Mouse (Mus musculus) midbrain, embryonic 13.5 days (tissue): ENCODE measurements at regions not wholly inside any gene's neighbourhood (a gene's known extent, or its start where the extent isn't known, plus 50 kb on each side); places are given as distances from the start of the nearest gene placed in this dataset.

Experiments
- ATAC-seq: fragments of 200-750 bp; cut with Nextera tagmentation; 2 replicates; pipeline ENCODE4 v1.8.0; 2017; ENCODE audit warnings: mild to moderate bottlenecking, moderate TSS enrichment, moderate library complexity
- H3K27ac ChIP-seq: fragments of 300-500 bp; sonication (generic); 2 replicates; pipeline ENCODE4 v1.5.1; 2015; ENCODE audit warnings: inconsistent platforms, mild to moderate bottlenecking, moderate library complexity
- H3K27me3 ChIP-seq: fragments of 300-500 bp; sonication (generic); 2 replicates; pipeline ENCODE4 v1.6.1; 2015; ENCODE audit warnings: mild to moderate bottlenecking, inconsistent platforms
- H3K36me3 ChIP-seq: fragments of 300-500 bp; sonication (generic); 2 replicates; pipeline ENCODE4 v1.6.1; 2015; ENCODE audit warnings: mild to moderate bottlenecking, inconsistent platforms
- H3K4me1 ChIP-seq: fragments of 300-500 bp; sonication (generic); replicated peaks from 2 replicates; pipeline ENCODE4 v1.6.1; 2015; ENCODE audit warnings: inconsistent platforms
- H3K4me2 ChIP-seq: fragments of 300-500 bp; sonication (generic); replicated peaks from 2 replicates; pipeline ENCODE4 v1.6.1; 2015; ENCODE audit warnings: moderate library complexity, mild to moderate bottlenecking, inconsistent platforms
- H3K4me3 ChIP-seq: fragments of 300-500 bp; sonication (generic); replicated peaks from 2 replicates; pipeline ENCODE4 v1.5.1; 2015; ENCODE audit warnings: mild to moderate bottlenecking, inconsistent platforms
- H3K9ac ChIP-seq: fragments of 300-500 bp; sonication (generic); replicated peaks from 2 replicates; pipeline ENCODE4 v1.6.1; 2015; ENCODE audit warnings: mild to moderate bottlenecking, inconsistent platforms
- H3K9me3 ChIP-seq: fragments of 300-500 bp; sonication (generic); 2 replicates; pipeline ENCODE4 v1.6.1; 2016; ENCODE audit warnings: mild to moderate bottlenecking, inconsistent platforms
- WGBS: fragments of 180-500 bp; shearing (Covaris S2); methylation state at CpG from one replicate; pipeline ENCODE4 v1.1.7; 2015; 5-methylcytosine and 5-hydroxymethylcytosine counted together

DNA sequence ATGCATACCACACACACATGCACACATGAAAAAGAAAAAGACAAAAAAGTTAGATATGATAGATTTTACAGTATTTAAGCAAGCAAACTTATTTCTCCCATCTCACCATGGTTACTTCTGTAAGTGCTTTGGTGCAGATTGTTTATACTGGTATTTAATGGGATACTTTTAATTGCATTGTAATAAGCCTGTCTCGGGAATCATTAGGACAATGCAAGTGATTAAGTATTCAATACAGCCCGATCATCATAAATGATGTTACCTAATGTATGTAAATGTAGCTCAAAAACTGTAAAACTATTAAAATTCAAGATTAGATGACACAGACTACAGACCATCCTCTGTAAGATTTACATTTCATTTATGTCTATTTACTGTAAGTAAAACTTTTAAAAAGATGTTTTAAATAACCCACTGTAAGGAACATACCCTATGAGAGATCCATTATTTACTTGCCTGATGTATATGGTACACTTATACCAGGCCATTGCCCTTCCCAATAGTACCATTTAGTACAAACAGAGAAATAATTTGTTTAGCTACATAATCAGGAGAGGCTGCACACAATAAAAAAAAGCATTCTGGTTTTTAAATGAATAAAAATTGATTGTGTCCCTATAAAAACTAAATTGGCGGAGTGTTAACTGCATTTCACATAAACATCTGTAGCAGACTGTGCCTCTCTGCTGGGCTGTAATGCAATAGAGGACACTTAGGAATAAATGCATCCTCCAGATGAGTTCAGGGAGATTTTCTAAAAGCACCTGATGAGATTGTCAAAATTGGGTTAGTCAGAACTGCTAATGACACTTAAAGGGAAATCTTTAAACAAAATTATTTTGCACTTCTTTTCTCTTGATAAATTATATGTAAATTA lies 1722.9 kb downstream of the 4930444P10Rik start:
- H3K4me1 ChIP-seq = no peaks in the 10 kb centered on the region
- H3K36me3 ChIP-seq = no peaks in the 10 kb centered on the region
- 83% methylated on average over 3 of the region's 3 CpGs for WGBS
- no peak overlapping the region for H3K9ac ChIP-seq
- H3K4me3 ChIP-seq = no peak overlapping the region
- no peak for ATAC-seq
- no peaks in the 10 kb centered on the region for H3K27me3 ChIP-seq
- H3K4me2 ChIP-seq = no peak overlapping the region
- H3K27ac ChIP-seq = no peak overlapping the region
- H3K9me3 ChIP-seq = no peaks in the 10 kb centered on the region

DNA sequence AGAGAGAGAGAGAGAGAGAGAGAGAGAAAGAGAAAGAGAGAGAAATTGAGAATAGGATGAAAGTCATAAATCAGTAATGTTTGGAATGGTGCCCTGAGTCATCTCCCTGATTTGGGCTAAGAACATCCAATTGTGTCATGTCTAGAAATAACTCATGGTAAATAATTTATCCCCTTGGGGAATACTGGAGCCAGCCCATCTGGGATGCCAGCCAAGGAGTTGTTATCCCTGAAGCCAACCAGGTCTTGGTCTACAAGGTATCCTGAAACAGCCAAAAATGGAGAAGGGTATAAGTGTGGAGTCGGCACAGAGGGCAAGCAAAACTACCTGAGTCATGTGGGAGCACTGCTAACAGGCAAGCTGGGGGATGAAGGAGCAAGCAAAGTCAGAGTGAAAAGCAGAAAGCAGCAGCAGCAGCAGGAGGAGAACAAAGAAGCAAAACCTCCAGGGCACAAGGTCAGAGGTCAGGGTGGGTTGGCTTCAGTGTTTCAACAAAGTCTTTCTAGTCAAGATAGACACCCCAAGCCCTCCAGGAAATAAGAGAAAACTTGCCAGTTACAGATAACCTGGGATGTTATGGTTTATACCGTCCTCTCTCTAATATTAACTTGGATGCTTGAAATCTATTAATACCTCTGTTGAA lies 1733.0 kb downstream of the 4930444P10Rik start:
- WGBS = 62% methylated on average over 2 of the region's 2 CpGs
- Histone ChIP-seq H3K4me1 (no peaks in the 10 kb centered on the region), H3K36me3 (no peaks in the 10 kb centered on the region), H3K4me2 (no peak overlapping the region), H3K9me3 (no peaks in the 10 kb centered on the region), H3K27me3 (no peaks in the 10 kb centered on the region), H3K27ac (no peak overlapping the region), H3K4me3 (no peak overlapping the region), H3K9ac (no peak overlapping the region)
- ATAC-seq = no peak
